Mouse (Mus musculus) hindbrain, embryonic 10.5 days (tissue): ENCODE data around the gene Cox5b. TPM values are rescaled to one million over a fixed set of nuclear protein-coding genes. Genes with fewer than 3 reads are reported as not detected.

Source experiments
- DNase-seq: peaks from one replicate; pipeline ENCODE4 v3.0.0-alpha.2; 2017; ENCODE audit warnings: low spot score
- H3K27ac ChIP-seq: fragments of 300-500 bp; sonication (generic); 2 replicates; pipeline ENCODE4 v1.5.1; 2016; ENCODE audit warnings: mild to moderate bottlenecking, moderate library complexity
- H3K27me3 ChIP-seq: fragments of 300-500 bp; sonication (generic); 2 replicates; pipeline ENCODE4 v1.6.1; 2016; ENCODE audit warnings: mild to moderate bottlenecking; ENCODE audit not compliant: poor library complexity, insufficient read depth, severe bottlenecking
- H3K36me3 ChIP-seq: fragments of 300-500 bp; sonication (generic); 2 replicates; pipeline ENCODE4 v1.6.1; 2016; ENCODE audit warnings: mild to moderate bottlenecking, moderate library complexity
- H3K4me1 ChIP-seq: fragments of 300-500 bp; sonication (generic); replicated peaks from 2 replicates; pipeline ENCODE4 v1.6.1; 2016; ENCODE audit warnings: mild to moderate bottlenecking
- H3K4me3 ChIP-seq: fragments of 300-500 bp; sonication (generic); 2 replicates; pipeline ENCODE4 v1.5.1; 2016; ENCODE audit warnings: mild to moderate bottlenecking, moderate library complexity
- H3K9me3 ChIP-seq: fragments of 300-500 bp; sonication (generic); 2 replicates; pipeline ENCODE4 v1.6.1; 2016; ENCODE audit warnings: mild to moderate bottlenecking, moderate library complexity
- WGBS: fragments of 180-500 bp; shearing (Covaris S2); methylation state at CpG from one replicate; pipeline ENCODE4 v1.1.7; 2016; 5-methylcytosine and 5-hydroxymethylcytosine counted together
- polyA plus RNA-seq: library from polyadenylated mRNA; unstranded; fragments of >200 nt; fragmentation: Nextera tagmentation; extraction: Ambion mirVana; gene quantifications from 2 replicates; pipeline ENCODE4 v1.2.1, GENCODE M21; 2016

The Cox5b gene
- polyA plus RNA-seq, 1 experiment from 2014 or later: 596 TPM

DNA sequence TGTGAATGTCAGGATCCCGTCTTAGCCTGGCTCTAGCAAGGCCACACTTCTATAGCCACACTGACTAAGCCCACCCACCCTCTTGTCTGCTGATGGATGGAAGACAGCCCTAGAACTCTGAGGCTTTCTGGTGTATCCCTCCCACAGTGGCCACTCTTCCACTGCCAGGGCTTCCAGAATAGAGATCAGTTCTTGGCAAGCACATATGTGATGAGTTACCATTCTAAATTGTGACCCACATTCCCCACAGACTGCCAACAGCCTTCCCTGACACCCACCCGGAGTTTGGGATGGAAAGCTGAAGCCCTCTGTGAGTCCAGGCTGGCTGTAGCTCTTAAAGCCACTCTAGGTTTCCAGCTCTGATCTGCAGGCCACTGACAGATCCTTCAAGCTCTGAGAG lies 15.9 kb downstream of the Cox5b start:
- H3K36me3 ChIP-seq: peaks cover 58% of the 10 kb centered on the region
- H3K9me3 ChIP-seq: no peaks in the 10 kb centered on the region
- H3K27ac ChIP-seq: no peak overlapping the region
- 75% methylated on average over 2 of the region's 2 CpGs for WGBS
- H3K27me3 ChIP-seq: no peaks in the 10 kb centered on the region
- H3K4me3 ChIP-seq: no peak overlapping the region; the same call in 1 of the 2 replicates
- no peak for DNase-seq
- H3K4me1 ChIP-seq: peaks cover 26% of the 10 kb centered on the region

DNA sequence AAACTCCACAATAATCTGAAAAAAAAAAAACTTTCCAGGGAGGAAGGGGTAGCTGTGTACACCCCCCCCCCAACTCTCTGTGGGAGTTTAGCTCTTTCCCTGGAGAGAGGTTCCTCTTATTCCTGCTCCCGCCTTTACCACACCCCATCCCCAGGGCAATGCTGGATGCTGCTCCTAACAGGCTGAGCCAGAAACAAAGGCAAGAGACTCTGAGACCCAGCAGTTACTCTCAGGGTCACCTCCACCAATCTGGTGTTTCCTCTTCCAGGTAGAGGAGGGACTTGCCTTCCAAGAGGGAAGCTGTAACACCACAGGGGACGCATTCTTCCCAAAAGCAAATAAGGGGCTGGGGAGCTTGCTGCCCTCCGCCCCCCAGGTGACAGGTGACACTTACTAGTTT lies 16.5 kb downstream of the Cox5b start:
- Histone ChIP-seq H3K27me3 (no peaks in the 10 kb centered on the region), H3K27ac (no peak overlapping the region), H3K4me3 (peak overlapping the region; percentile 95; the same call in 1 of the 2 replicates), H3K4me1 (peaks cover 26% of the 10 kb centered on the region), H3K36me3 (peaks cover 52% of the 10 kb centered on the region), H3K9me3 (no peaks in the 10 kb centered on the region)
- no peak for DNase-seq
- WGBS: 75% methylated on average over 3 of the region's 3 CpGs

DNA sequence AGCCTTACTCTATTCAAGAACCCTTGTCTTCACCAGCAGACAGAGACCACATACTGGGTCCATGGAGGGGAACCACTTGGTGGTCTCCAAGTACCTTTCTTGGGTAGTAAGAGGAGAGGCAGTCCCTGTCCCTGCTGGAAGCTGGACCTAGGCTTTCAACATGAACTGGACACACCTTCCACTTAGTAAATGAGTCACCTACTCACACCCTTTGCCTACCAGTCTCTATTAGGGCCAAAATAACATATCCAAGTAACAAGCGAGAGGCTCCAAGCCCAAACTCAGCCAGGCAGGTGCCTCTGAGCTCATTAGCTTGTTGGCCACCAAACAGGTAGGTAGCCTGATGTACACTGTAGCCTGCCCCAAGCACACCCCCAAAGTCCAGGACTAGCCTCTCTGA lies 17.4 kb downstream of the Cox5b start:
- no peaks in the 10 kb centered on the region for H3K27me3 ChIP-seq

DNA sequence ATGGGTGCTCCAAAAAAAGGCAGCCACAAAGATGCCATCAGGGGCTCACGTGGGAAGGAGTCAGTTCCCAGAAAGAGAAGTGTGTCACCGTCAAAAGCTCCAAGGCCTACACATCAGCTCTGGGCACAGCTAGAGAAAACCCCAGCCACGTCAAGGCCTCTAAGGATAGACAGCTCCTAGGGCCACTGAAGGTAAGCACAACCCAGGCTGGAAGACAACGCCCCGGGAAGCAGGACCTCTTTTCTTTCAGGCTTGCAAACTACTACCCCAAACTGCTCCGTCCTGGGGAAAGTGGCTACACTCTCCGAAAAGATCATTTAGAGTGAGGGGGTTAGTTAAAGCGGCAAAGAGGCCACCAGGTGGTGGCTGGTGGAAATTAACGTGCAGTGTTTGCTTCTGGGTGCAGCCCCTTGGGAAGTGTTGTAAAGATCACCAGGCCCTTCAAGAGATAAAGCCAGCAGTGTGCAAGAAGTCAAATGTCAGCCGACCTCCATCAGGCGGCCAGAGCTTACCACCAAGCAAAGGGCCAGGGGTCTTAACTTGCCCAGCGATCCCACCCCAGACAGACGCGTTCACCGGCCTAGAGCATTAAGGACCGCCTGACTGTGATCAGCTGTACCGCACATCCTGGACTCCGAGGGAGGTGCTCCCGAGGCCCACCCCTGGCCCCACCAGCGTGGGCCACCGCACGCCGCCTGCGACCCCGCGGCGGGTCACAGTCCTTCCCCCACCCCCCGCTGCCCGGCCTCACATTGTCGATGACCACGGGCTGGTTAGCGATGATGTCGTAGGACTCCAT lies 18.0 kb downstream of the Cox5b start:
- H3K27me3 ChIP-seq: no peaks in the 10 kb centered on the region
- peaks cover 37% of the 10 kb centered on the region for H3K36me3 ChIP-seq
- peaks cover 26% of the 10 kb centered on the region for H3K4me1 ChIP-seq
- H3K4me3 ChIP-seq: peak overlapping the region; percentile 95
- H3K9me3 ChIP-seq: 0 out of 2 replicates have a peak, but pooled peaks cover 3% of the 10 kb centered on the region
- H3K27ac ChIP-seq: peak overlapping the region; percentile 96
- no peak for DNase-seq
- WGBS: 1% methylated on average over 33 of the region's 33 CpGs

More for the DNA sequence above, 17.4 kb downstream of the Cox5b start:
- H3K36me3 ChIP-seq: peaks cover 43% of the 10 kb centered on the region
- no peak for DNase-seq
- peak overlapping the region; percentile 95 for H3K4me3 ChIP-seq
- H3K9me3 ChIP-seq: no peaks in the 10 kb centered on the region
- peak overlapping the region; percentile 96 for H3K27ac ChIP-seq
- WGBS: 82% methylated on average over 1 of the region's 1 CpGs
- H3K4me1 ChIP-seq: peaks cover 26% of the 10 kb centered on the region

DNA sequence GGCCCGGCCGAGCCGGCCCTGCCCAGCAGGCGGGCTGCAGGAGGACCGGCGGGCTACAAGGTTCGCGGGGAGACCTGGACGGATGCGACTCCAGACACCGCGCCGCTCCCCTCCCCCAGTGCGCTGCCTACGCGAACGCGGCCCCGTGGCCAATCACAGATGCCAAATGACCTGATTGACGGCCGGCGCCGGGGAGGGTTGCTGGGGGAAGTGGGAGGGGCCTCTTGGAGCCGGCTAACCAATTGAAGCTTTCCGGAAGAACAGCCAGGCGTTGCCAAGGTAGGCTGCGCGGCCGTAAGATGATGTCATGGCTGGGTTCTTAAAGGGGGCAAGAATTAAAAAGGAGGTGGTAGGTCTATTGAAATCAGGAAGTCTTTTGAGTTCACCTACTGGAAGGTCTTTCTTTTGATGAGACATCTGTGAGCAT lies 18.6 kb downstream of the Cox5b start, which contains the start of gene 4933424G06Rik:
Gene 4933424G06Rik (plus strand): TSS at position 296 of the 427 bp plus-strand sequence.
- under 1% methylated on average over 29 of the region's 29 CpGs for WGBS
- 0 out of 2 replicates have a peak, but pooled peaks cover 3% of the 10 kb centered on the region for H3K9me3 ChIP-seq
- H3K27ac ChIP-seq: peak within 1 kb of the TSS; percentile 96
- H3K27me3 ChIP-seq: no peaks in the 10 kb centered on the region
- peak within 1 kb of the TSS; percentile 95 for H3K4me3 ChIP-seq
- H3K4me1 ChIP-seq: peaks cover 26% of the 10 kb centered on the region
- peaks cover 31% of the 10 kb centered on the region for H3K36me3 ChIP-seq
- DNase-seq: peak; percentile 99

DNA sequence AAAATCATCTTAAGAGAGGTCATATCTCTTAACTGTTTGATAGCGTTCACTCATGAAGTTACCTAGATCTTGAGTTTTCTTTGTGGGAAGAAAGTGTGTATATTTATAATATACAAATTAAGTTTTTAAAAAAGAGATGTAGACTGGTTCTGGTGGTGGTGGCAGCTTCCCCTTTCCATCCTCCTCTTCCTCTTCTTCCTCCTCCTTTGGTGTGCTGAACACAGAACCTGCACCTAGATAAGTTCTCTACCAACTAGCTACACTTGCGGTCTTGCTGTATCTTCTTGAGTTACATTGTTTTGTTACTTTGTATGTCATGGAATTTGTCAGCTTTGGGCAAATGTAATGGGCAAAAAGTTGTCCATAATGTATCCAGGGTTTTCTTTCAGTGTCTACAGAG lies 19.9 kb downstream of the Cox5b start:
- no peak for DNase-seq
- Histone ChIP-seq H3K27me3 (no peaks in the 10 kb centered on the region), H3K4me3 (no peak overlapping the region), H3K4me1 (peaks cover 26% of the 10 kb centered on the region), H3K36me3 (peaks cover 18% of the 10 kb centered on the region), H3K9me3 (0 out of 2 replicates have a peak, but pooled peaks cover 3% of the 10 kb centered on the region), H3K27ac (no peak overlapping the region)
- WGBS: 98% methylated on average over 2 of the region's 2 CpGs

DNA sequence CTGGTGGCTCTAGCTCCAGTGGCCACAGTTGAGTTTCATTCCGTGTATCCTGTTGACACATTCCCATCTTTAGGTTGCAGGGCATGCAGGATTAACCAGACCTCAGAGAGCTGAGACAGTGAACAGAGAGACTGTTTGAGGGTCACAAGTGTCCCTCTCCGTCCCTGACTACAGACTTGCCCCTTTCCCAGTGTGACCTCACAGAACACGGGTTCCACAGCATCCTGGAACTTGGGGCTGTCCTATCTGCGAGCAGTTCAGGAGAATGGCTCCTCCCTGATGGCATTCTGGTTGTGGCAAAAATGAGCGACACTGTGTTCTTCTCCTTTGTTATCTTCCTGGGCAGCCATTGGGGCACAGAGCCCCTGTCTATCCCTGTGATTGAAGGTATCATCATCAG lies 23.1 kb downstream of the Cox5b start, which contains the start of gene Actr1b:
Gene Actr1b (minus strand): TSS at position 112 of the 400 bp plus-strand sequence.
- Histone ChIP-seq H3K27me3 (no peaks in the 10 kb centered on the region), H3K9me3 (0 out of 2 replicates have a peak, but pooled peaks cover 3% of the 10 kb centered on the region), H3K27ac (no peak within 1 kb of the TSS), H3K4me3 (no peak within 1 kb of the TSS), H3K4me1 (peaks cover 3% of the 10 kb centered on the region; the same call in 1 of the 2 replicates), H3K36me3 (no peaks in the 10 kb centered on the region)
- DNase-seq: no peak
- 78% methylated on average over 5 of the region's 5 CpGs for whole genome bisulfite sequencing

DNA sequence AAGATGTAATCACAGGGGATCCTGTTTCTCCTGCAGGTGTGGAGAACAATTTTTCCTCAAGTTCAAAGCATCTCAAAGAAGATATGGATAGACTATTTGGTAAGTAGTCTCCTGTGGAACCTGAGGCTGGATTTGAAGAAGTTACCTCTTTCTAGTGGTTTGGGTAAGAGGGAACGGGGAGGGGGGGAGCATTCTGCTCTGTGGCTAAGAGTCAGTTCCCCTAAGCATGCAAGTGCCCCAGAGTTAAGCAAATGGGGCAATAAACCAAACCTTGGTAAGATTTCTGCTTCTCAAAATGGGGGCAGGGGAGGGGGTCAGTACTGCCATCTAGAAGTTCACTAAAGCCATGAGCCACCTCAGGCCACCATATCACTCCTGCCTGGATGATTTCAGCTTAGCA lies 27.5 kb downstream of the Cox5b start:
- H3K36me3 ChIP-seq: no peaks in the 10 kb centered on the region
- 0 out of 2 replicates have a peak, but pooled peaks cover 3% of the 10 kb centered on the region for H3K9me3 ChIP-seq
- no peaks in the 10 kb centered on the region for H3K27me3 ChIP-seq
- no peak overlapping the region for H3K4me3 ChIP-seq
- no peaks in the 10 kb centered on the region for H3K4me1 ChIP-seq
- DNase-seq: no peak
- 96% methylated on average over 1 of the region's 1 CpGs for WGBS
- no peak overlapping the region for H3K27ac ChIP-seq

DNA sequence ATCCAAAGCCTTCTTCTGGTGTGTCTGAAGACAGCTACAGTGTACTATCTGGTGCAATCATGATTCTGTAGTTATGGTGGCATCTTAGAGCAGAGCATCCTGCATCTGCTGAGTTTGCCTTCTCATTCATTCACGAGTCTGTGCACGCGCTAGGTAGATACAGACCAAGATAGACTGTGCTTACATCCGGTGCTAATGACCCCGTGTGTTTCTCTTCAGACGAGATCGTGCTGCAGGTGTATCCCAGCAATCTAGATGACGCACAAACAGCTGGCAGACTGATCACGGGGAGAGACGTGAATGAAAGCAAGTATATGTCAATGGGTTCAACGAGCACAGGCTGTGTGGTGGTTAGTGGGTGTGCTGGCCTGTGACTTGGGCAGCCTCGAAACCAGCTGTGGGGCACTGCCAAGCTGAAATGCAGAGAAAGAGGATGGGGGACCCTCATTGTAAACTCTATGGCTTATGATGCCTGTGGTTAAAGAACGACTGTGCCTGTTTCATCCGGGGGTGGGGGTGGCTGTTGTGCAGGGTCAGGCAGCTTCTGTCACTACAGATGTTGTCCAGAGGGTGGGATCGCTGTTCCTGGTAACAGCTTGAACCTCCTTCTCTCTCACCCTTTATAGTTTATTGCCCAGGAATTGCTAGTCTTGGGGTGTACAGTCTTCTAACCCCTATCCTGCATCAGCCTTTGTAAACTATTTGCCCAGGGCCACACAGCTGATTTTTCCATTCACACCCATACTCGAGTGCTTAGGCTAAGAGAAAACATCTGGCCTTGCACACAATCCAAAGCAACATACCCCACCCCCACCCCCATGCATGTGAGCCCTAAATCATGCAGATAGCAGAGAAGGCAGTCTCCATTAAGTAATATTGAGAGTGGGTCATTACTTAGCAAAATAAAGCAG lies 32.2 kb downstream of the Cox5b start:
- 81% methylated on average over 16 of the region's 16 CpGs for WGBS
- H3K27ac ChIP-seq: no peak overlapping the region
- H3K27me3 ChIP-seq: no peaks in the 10 kb centered on the region
- H3K36me3 ChIP-seq: no peaks in the 10 kb centered on the region
- H3K9me3 ChIP-seq: no peaks in the 10 kb centered on the region
- no peak overlapping the region for H3K4me3 ChIP-seq
- DNase-seq: no peak
- no peaks in the 10 kb centered on the region for H3K4me1 ChIP-seq

DNA sequence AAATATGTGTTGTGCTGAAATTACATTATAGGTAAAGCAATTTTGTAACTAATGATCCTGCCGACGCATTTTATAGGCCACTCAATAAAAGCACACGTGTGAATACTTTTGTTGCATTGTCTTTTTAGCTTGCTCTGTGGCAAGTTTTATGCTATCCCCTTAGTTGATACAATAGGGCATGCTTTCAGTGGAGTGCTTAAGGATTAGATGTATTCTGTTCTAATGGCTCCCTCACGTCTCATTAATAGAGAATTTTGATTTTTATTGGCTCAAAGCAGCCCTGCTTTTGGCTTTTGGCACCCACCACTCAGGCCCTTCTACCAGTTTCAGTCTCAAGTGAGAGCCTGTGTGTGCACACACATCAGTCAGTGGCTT lies 32.8 kb downstream of the Cox5b start:
- WGBS: 84% methylated on average over 4 of the region's 4 CpGs
- Histone ChIP-seq H3K4me1 (no peaks in the 10 kb centered on the region), H3K4me3 (no peak overlapping the region), H3K27me3 (no peaks in the 10 kb centered on the region), H3K9me3 (no peaks in the 10 kb centered on the region), H3K27ac (no peak overlapping the region), H3K36me3 (no peaks in the 10 kb centered on the region)
- no peak for DNase-seq

DNA sequence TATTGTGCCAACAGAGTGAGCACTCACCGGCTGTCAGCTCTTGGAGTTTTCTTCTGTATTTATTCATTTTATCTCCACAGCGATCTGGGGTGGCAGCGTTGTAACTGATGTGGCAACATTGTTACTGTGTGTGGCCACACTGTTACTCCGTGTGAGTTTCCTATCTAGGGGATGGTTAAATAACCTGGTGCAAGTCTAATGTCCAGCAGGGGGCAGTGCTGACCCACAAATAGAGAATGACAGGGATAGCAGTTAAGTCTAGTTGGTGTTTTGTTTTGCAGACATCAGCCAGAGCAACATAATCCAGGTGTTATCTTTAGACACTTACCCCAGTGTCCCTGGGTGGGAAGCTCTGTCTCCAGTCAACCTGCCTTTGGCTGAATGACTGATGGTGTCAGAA lies 46.1 kb downstream of the Cox5b start:
- peaks cover 6% of the 10 kb centered on the region; the same call in 1 of the 2 replicates for H3K27me3 ChIP-seq
- H3K9me3 ChIP-seq: no peaks in the 10 kb centered on the region
- DNase-seq: peak; percentile 78
- WGBS: 11% methylated on average over 4 of the region's 4 CpGs
- no peak overlapping the region for H3K4me3 ChIP-seq
- H3K36me3 ChIP-seq: no peaks in the 10 kb centered on the region
- no peaks in the 10 kb centered on the region for H3K4me1 ChIP-seq
- H3K27ac ChIP-seq: no peak overlapping the region

DNA sequence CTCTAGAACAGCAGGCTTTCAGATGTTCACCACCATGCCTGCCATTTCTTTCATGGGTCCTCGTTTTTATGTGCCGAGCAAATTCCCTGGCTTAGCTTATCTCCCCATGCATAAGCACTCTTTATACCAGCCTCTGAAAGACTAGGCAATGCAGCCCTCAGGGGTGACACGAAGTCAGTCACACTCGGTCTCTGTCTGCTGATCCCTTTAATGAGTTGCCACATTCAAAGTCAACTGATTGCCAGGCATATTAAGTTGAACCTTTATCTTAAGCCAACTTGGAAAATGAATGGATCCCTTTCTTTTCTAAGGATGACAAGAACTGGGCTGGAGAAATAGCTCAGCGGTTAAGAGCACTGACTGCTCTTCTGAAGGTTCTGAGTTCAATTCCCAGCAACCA lies 48.0 kb downstream of the Cox5b start:
- DNase-seq: no peak
- Histone ChIP-seq H3K4me1 (peaks cover 3% of the 10 kb centered on the region), H3K4me3 (no peak overlapping the region), H3K27ac (no peak overlapping the region), H3K9me3 (no peaks in the 10 kb centered on the region), H3K36me3 (no peaks in the 10 kb centered on the region), H3K27me3 (peaks cover 11% of the 10 kb centered on the region; the same call in 1 of the 2 replicates)
- WGBS: 76% methylated on average over 5 of the region's 5 CpGs
